Mouse (Mus musculus): ENCODE measurements around the gene Cryba4. TPM values are rescaled to one million over a fixed set of nuclear protein-coding genes. Genes with fewer than 3 reads are reported as not detected.

Cryba4 gene
- polyA plus RNA-seq, 1 experiment = 1.4 TPM

- no peak for DNase-seq
- Histone ChIP-seq H3K4me1 (ENCODE audit: control insufficient read depth, insufficient read depth, low read length) (no peaks in the 10 kb centered on the region), H3K4me3 (replicated peaks; ENCODE audit: extremely low read depth, low read depth, low read length) (no peak overlapping the region)
- WGBS = 58% methylated on average over 5 of the region's 5 CpGs
- TF ChIP-seq POLR2A (IDR thresholded peaks at IDR 0.05; ENCODE audit: borderline replicate concordance, extremely low read depth, low read depth, low read length) (no peak), CTCF (IDR thresholded peaks at IDR 0.05; ENCODE audit: insufficient read depth, low read length) (no peak)
Observed at GRCm38 (mm10) chr5:112243041-112243440, 9.3 kb downstream of the Cryba4 start.

DNA sequence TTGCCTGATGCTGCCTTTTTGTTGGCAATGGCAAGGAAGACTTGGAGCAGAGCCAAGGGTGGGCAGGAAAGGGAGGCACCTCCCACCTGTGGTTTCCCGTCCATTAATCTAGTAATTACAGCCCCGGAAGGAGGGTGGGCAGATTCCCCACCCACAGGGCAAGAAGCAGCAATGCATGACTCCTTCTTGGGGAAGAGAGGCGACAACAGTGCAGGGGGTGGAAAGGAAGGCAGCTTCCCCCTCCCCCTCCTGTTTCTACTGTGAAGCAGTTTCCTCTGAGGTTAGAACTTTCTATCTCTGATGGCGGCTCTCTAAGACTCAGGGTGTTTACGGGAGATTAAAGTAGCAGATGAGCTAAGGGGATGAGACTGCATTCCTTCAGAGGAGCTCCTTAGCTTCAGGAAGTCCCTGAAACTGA, 9.9 kb downstream of the Cryba4 start:
- no peak for TF ChIP-seq POLR2A (IDR thresholded peaks at IDR 0.05; ENCODE audit: borderline replicate concordance, extremely low read depth, low read depth, low read length)
- no peak for TF ChIP-seq CTCF (IDR thresholded peaks at IDR 0.05; ENCODE audit: insufficient read depth, low read length)
- 27% methylated on average over 5 of the region's 5 CpGs for WGBS
- no peak for DNase-seq
- Histone ChIP-seq H3K4me1 (ENCODE audit: control insufficient read depth, insufficient read depth, low read length) (no peaks in the 10 kb centered on the region), H3K4me3 (replicated peaks; ENCODE audit: extremely low read depth, low read depth, low read length) (no peak overlapping the region)

- no peak for TF ChIP-seq CTCF (IDR thresholded peaks at IDR 0.05; ENCODE audit: insufficient read depth, low read length)
- 69% methylated on average over 2 of the region's 2 CpGs for WGBS
- Histone ChIP-seq H3K4me1 (ENCODE audit: control insufficient read depth, insufficient read depth, low read length) (no peaks in the 10 kb centered on the region), H3K4me3 (replicated peaks; ENCODE audit: extremely low read depth, low read depth, low read length) (no peak overlapping the region)
- no peak for DNase-seq
Observed at GRCm38 (mm10) chr5:112241849-112242248, 10.5 kb downstream of the Cryba4 start.

DNA sequence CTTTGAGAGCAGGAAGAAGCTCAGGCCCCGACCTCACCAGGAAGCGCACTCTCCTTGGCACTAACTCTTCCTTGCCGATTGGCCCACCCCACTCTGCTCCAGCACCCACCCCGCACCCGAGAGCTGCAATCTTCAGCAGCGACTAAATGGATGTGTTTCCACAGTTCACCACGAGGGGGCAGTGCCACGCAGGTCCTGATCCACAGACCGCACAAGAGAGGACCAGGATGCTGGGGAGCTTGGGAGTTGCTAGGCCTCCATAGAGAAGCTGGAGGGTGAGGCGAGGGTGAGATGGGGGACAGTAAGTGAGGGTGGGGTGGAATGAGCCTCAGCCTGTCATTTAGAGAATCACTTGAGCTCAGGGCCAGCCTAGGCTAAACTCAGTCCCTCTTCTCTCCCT, 11.6 kb downstream of the Cryba4 start:
- H3K4me1 ChIP-seq (ENCODE audit: control insufficient read depth, insufficient read depth, low read length) = no peaks in the 10 kb centered on the region
- peak; percentile 88 for DNase-seq
- TF ChIP-seq CTCF (IDR thresholded peaks at IDR 0.05; ENCODE audit: insufficient read depth, low read length) (peak; percentile 95), POLR2A (IDR thresholded peaks at IDR 0.05; ENCODE audit: borderline replicate concordance, extremely low read depth, low read depth, low read length) (no peak)
- H3K4me3 ChIP-seq (replicated peaks; ENCODE audit: extremely low read depth, low read depth, low read length) = no peak overlapping the region
- 3% methylated on average over 10 of the region's 10 CpGs for WGBS

DNA sequence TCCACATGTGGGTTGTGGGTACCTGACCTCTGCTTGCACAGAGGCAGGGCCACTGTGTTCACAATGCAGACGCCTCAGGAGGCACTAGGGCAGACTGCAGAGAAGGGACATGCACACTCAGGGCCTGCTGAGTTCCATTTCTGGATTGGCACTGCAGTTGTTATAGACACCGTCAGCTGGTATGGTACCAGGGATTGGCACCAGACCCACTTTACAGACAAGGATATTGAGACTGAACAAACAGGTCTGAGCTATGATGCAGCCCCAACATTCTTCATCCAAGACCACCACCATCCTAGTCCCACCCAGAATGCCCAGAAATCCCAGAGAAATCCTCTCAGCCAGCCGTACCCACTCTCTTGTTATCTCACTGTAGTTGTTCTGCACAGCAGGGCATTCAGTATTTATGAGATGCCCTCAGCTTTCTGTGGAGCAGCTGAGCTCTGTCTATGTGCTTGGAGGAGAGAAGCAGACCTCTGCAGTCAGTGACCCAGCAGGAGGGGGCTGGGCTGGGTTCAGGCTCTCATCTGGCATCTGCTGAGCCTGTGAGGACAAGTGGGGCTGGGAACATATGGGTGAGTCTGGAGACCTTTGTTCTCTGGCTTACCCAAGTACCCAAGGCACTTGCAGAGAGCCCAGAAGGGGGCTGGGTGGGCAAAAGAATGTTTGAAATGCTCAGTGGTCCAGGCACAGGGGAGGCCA, 13.4 kb downstream of the Cryba4 start:
- TF ChIP-seq POLR2A (IDR thresholded peaks at IDR 0.05; ENCODE audit: borderline replicate concordance, extremely low read depth, low read depth, low read length) (no peak), CTCF (IDR thresholded peaks at IDR 0.05; ENCODE audit: insufficient read depth, low read length) (no peak)
- H3K4me1 ChIP-seq (ENCODE audit: control insufficient read depth, insufficient read depth, low read length) = no peaks in the 10 kb centered on the region
- no peak overlapping the region for H3K4me3 ChIP-seq (replicated peaks; ENCODE audit: extremely low read depth, low read depth, low read length)
- WGBS = 70% methylated on average over 3 of the region's 3 CpGs
- DNase-seq = no peak

- no peak for TF ChIP-seq CTCF (IDR thresholded peaks at IDR 0.05; ENCODE audit: insufficient read depth, low read length)
- no peak for TF ChIP-seq POLR2A (IDR thresholded peaks at IDR 0.05; ENCODE audit: borderline replicate concordance, extremely low read depth, low read depth, low read length)
- Histone ChIP-seq H3K4me1 (ENCODE audit: control insufficient read depth, insufficient read depth, low read length) (no peaks in the 10 kb centered on the region), H3K4me3 (replicated peaks; ENCODE audit: extremely low read depth, low read depth, low read length) (no peak overlapping the region)
- 64% methylated on average over 9 of the region's 9 CpGs for WGBS
- no peak for DNase-seq
Observed at GRCm38 (mm10) chr5:112237866-112238570, 14.3 kb downstream of the Cryba4 start.

- TF ChIP-seq CTCF (IDR thresholded peaks at IDR 0.05; ENCODE audit: insufficient read depth, low read length) (no peak), POLR2A (IDR thresholded peaks at IDR 0.05; ENCODE audit: borderline replicate concordance, extremely low read depth, low read depth, low read length) (no peak)
- DNase-seq = no peak
- H3K4me3 ChIP-seq (replicated peaks; ENCODE audit: extremely low read depth, low read depth, low read length) = no peak overlapping the region
- no peaks in the 10 kb centered on the region for H3K4me1 ChIP-seq (ENCODE audit: control insufficient read depth, insufficient read depth, low read length)
- 20% methylated on average over 16 of the region's 16 CpGs for WGBS
Observed at GRCm38 (mm10) chr5:112237439-112237838, 14.9 kb downstream of the Cryba4 start.

DNA sequence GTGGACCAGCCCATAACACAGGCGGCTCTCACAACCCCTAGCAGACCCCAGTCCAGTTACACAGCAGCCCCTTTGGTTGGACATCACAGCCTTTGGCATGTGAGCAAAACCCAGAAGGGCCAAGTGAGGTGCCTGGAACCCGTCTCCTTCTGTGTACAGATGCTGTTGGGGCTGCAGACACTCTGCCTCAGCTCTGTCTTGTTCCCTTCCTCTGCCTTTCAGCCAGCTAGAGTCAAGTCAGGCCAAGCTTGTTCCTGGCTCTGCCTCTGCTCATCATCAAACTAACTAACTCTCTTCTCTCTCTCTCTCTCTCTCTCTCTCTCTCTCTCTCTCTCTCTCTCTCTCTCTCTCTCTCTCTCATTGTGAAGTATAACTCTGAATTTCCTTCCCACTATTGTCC, 15.7 kb downstream of the Cryba4 start:
- no peak for DNase-seq
- WGBS = 78% methylated on average over 2 of the region's 2 CpGs
- H3K4me1 ChIP-seq (ENCODE audit: control insufficient read depth, insufficient read depth, low read length) = no peaks in the 10 kb centered on the region
- H3K4me3 ChIP-seq (replicated peaks; ENCODE audit: extremely low read depth, low read depth, low read length) = no peak overlapping the region
- TF ChIP-seq POLR2A (IDR thresholded peaks at IDR 0.05; ENCODE audit: borderline replicate concordance, extremely low read depth, low read depth, low read length) = no peak
- TF ChIP-seq CTCF (IDR thresholded peaks at IDR 0.05; ENCODE audit: insufficient read depth, low read length) = no peak

- DNase-seq = no peak
- no peak overlapping the region for H3K4me3 ChIP-seq (replicated peaks; ENCODE audit: extremely low read depth, low read depth, low read length)
- no peaks in the 10 kb centered on the region for H3K4me1 ChIP-seq (ENCODE audit: control insufficient read depth, insufficient read depth, low read length)
- TF ChIP-seq CTCF (IDR thresholded peaks at IDR 0.05; ENCODE audit: insufficient read depth, low read length) = no peak
- TF ChIP-seq POLR2A (IDR thresholded peaks at IDR 0.05; ENCODE audit: borderline replicate concordance, extremely low read depth, low read depth, low read length) = no peak
- WGBS = 63% methylated on average over 5 of the region's 5 CpGs
Observed at GRCm38 (mm10) chr5:112235806-112236205, 16.5 kb downstream of the Cryba4 start.

Data from lung, adult 2 months (tissue).